Mouse (Mus musculus) heart, embryonic 13.5 days (tissue): ENCODE measurements around the gene Cspg4. TPM values are rescaled to one million over a fixed set of nuclear protein-coding genes. Genes with fewer than 3 reads are reported as not detected.

Source experiments
- ATAC-seq: fragments of 200-750 bp; cut with Nextera tagmentation; 2 replicates; pipeline ENCODE4 v1.8.0; 2017; ENCODE audit warnings: moderate TSS enrichment; ENCODE audit not compliant: insufficient number of reproducible peaks, low FRiP score, low TSS enrichment; ENCODE audit errors: extremely low read depth
- H3K27ac ChIP-seq: fragments of 300-500 bp; sonication (generic); replicated peaks from 2 replicates; pipeline ENCODE4 v1.5.1; 2015; ENCODE audit warnings: moderate library complexity, mild to moderate bottlenecking, inconsistent platforms
- H3K27me3 ChIP-seq: fragments of 300-500 bp; sonication (generic); replicated peaks from 2 replicates; pipeline ENCODE4 v1.6.1; 2015; ENCODE audit warnings: mild to moderate bottlenecking, inconsistent platforms
- H3K36me3 ChIP-seq: fragments of 300-500 bp; sonication (generic); 2 replicates; pipeline ENCODE4 v1.6.1; 2015; ENCODE audit warnings: mild to moderate bottlenecking, inconsistent platforms
- H3K4me1 ChIP-seq: fragments of 300-500 bp; sonication (generic); 2 replicates; pipeline ENCODE4 v1.6.1; 2015; ENCODE audit warnings: inconsistent platforms
- H3K4me2 ChIP-seq: fragments of 300-500 bp; sonication (generic); 2 replicates; pipeline ENCODE4 v1.6.1; 2015; ENCODE audit warnings: inconsistent platforms, mild to moderate bottlenecking, moderate library complexity
- H3K4me3 ChIP-seq: fragments of 300-500 bp; sonication (generic); 2 replicates; pipeline ENCODE4 v1.5.1; 2015; ENCODE audit warnings: moderate library complexity, mild to moderate bottlenecking, inconsistent platforms
- H3K9ac ChIP-seq: fragments of 300-500 bp; sonication (generic); 2 replicates; pipeline ENCODE4 v1.6.1; 2015; ENCODE audit warnings: inconsistent platforms, mild to moderate bottlenecking, moderate library complexity
- H3K9me3 ChIP-seq: fragments of 300-500 bp; sonication (generic); 2 replicates; pipeline ENCODE4 v1.6.1; 2016; ENCODE audit warnings: inconsistent platforms
- WGBS: fragments of 180-500 bp; shearing (Covaris S2); methylation state at CpG from one replicate; pipeline ENCODE4 v1.1.7; 2015; ENCODE audit warnings: mixed read lengths; 5-methylcytosine and 5-hydroxymethylcytosine counted together
- polyA plus RNA-seq: library from polyadenylated mRNA; unstranded; fragments of >200 nt; fragmentation: Nextera tagmentation; extraction: Ambion mirVana; gene quantifications from 2 replicates; pipeline ENCODE4 v1.2.1, GENCODE M21; 2015

The Cspg4 gene
- polyA plus RNA-seq, 1 experiment from 2014 or later = 24.2 TPM

DNA sequence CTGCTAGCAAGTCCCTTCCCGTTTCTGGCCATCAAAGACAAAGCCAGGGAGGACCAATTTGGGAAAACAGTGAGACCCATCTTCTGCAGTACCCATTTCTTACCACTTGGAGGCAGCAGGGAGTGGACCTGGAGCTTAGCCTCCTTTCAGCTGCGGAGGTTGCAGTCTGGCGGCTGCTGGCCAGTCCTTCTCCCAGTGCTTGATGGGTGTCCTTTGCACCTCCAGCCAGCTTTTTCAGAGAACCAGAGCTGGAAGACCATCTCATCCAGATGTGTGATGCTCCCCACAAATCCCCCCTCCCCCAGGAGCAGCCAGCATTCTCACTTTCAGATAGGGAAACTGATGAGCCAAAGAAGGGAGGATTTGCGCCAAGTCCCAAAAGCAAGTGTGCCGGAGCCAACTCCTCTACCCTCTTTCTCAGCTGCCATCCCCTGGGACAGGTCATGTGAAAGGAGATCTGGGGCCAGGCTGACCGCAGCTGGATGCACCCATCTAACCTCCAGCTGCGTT lies 21.1 kb upstream of the Cspg4 start:
- H3K27me3 ChIP-seq = peaks cover 46% of the 10 kb centered on the region
- H3K4me1 ChIP-seq = peaks cover 26% of the 10 kb centered on the region
- no peaks in the 10 kb centered on the region for H3K9me3 ChIP-seq
- 29% methylated on average over 7 of the region's 7 CpGs for WGBS
- H3K27ac ChIP-seq = no peak overlapping the region
- no peak overlapping the region for H3K4me3 ChIP-seq
- no peak for ATAC-seq
- no peak overlapping the region for H3K9ac ChIP-seq
- H3K36me3 ChIP-seq = no peaks in the 10 kb centered on the region
- no peak overlapping the region for H3K4me2 ChIP-seq

DNA sequence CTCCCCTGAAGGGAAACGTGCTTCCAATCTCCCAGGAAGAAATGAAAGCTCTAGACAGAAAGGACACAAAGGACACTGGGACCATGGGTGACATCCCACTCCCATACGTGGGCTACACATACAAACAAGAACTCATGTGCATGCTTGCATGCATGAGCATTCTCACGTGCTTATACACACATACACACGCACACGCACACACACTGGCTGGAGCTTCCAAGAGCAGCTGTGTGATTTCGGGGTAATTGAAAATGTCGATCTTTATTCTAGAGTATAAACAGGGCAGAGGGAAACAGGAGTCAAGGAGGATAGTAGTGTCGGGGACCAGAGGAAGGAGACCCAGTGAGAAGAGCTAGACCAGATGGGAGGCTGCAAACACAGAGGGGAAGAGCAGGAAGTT lies 20.2 kb upstream of the Cspg4 start:
- WGBS = 65% methylated on average over 8 of the region's 8 CpGs
- no peak overlapping the region for H3K9ac ChIP-seq

DNA sequence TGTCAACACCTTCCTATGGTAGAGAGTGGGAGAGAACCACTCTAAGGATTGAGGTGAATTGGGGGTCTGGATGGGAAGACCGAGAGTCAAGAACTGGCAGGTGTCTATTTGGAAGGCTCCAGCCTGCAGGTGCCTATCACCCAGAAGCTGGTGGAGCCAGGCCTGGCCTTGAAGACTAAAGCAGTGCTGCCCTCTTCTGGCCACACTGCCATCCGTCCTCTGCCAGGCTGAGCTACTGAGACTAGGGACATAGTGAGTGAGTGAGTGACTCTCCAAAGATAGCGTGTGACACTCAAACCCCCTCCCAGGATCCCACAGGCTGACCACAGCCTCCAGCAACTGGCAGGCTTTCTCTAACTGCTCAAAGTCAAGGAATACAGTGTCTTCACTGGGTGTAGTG lies 17.3 kb upstream of the Cspg4 start:
- ATAC-seq = no peak
- Histone ChIP-seq H3K9ac (no peak overlapping the region), H3K9me3 (no peaks in the 10 kb centered on the region), H3K36me3 (no peaks in the 10 kb centered on the region), H3K4me3 (no peak overlapping the region), H3K4me2 (no peak overlapping the region), H3K4me1 (peaks cover 33% of the 10 kb centered on the region), H3K27me3 (peaks cover 32% of the 10 kb centered on the region), H3K27ac (no peak overlapping the region)
- 18% methylated on average over 3 of the region's 3 CpGs for WGBS

More for the DNA sequence above, 20.2 kb upstream of the Cspg4 start:
- H3K4me3 ChIP-seq = no peak overlapping the region
- peaks cover 22% of the 10 kb centered on the region for H3K4me1 ChIP-seq
- peaks cover 42% of the 10 kb centered on the region for H3K27me3 ChIP-seq
- no peak for ATAC-seq
- no peak overlapping the region for H3K27ac ChIP-seq
- H3K4me2 ChIP-seq = no peak overlapping the region
- no peaks in the 10 kb centered on the region for H3K36me3 ChIP-seq
- H3K9me3 ChIP-seq = no peaks in the 10 kb centered on the region

DNA sequence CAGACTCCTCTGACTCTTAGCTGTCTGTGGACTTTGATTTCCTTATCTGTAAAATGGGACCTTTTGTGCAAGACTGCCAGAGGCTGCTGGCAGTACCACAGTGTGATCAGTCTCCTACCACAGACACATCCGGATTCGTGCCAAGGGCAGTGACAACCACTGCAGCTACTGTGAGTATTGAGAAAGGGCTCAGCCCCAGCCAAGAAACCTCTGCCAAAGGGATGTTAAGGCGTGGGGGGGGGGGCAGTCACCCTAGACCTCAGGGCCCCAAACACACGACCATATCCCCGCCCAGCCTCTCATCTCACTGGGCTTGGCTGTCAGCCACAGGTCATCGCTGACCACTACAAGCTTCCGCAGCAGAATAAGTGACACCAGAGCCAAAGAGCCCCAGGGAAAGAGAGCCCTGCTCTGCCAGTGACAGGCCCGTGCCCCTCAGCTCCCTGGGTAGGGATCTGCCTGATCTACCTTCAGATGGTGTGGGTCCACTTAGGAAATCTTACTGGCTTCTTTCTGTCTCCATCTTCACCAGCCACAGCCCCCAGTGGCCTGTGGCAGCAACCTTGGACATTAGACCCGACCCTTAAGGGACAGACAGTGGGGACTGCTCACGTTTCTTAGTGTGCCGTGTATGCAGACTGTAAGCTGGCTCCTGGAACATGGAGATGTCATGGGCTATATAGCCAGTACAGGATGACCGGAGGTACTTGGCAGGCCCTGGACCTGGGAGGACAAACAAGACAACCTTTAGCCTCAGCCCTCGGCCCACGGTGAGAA lies 14.5 kb upstream of the Cspg4 start:
- Histone ChIP-seq H3K9me3 (no peaks in the 10 kb centered on the region), H3K27ac (no peak overlapping the region; the same call in 1 of the 2 replicates), H3K4me3 (no peak overlapping the region), H3K4me2 (no peak overlapping the region), H3K9ac (peak overlapping the region; percentile 54), H3K36me3 (no peaks in the 10 kb centered on the region), H3K27me3 (peaks cover 22% of the 10 kb centered on the region), H3K4me1 (peaks cover 35% of the 10 kb centered on the region)
- ATAC-seq = no peak
- WGBS = 62% methylated on average over 14 of the region's 14 CpGs

GRCm38 (mm10) chr9:56850905-56851252 lies 14.0 kb upstream of the Cspg4 start:
- Histone ChIP-seq H3K9ac (peak overlapping the region; percentile 54), H3K4me2 (no peak overlapping the region), H3K9me3 (no peaks in the 10 kb centered on the region), H3K27ac (no peak overlapping the region; the same call in 1 of the 2 replicates), H3K27me3 (peaks cover 19% of the 10 kb centered on the region), H3K4me1 (peaks cover 35% of the 10 kb centered on the region), H3K36me3 (no peaks in the 10 kb centered on the region), H3K4me3 (no peak overlapping the region)
- 70% methylated on average over 4 of the region's 4 CpGs for WGBS
- ATAC-seq = no peak

DNA sequence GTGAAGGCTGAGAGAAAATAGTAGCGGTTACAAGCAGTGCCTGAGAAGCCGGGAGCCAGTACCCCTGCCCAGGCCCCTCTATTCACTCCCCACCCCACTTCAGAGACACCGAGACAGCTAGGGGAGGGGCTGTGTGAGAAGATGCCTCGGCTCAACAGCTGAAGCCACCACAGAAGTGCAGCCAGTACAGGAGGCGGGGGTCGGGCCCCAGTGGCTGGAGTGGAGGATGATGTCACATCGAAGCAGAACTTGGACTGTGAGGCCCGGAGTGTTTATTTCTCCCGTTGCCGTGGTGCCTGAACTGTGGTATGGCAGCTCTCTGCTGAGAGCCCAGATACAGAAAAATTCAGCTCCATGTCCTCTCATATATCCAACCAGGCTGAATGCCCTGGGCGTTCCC lies 13.1 kb upstream of the Cspg4 start:
- ATAC-seq = peak; percentile 35
- H3K4me2 ChIP-seq = peak overlapping the region; percentile 40
- 19% methylated on average over 11 of the region's 11 CpGs for WGBS
- no peaks in the 10 kb centered on the region for H3K36me3 ChIP-seq
- peak overlapping the region; percentile 16 for H3K9ac ChIP-seq
- no peaks in the 10 kb centered on the region for H3K9me3 ChIP-seq
- H3K27me3 ChIP-seq = peaks cover 10% of the 10 kb centered on the region
- H3K4me1 ChIP-seq = peaks cover 37% of the 10 kb centered on the region
- peak overlapping the region; percentile 75 for H3K27ac ChIP-seq
- no peak overlapping the region for H3K4me3 ChIP-seq

- Histone ChIP-seq H3K4me2 (no peak overlapping the region), H3K4me3 (no peak overlapping the region)
- no peak for ATAC-seq
These were observed 7.4 kb upstream of the Cspg4 start for GRCm38 (mm10) chr9:56857463-56857862.

GRCm38 (mm10) chr9:56860035-56860434 lies 4.8 kb upstream of the Cspg4 start:
- Histone ChIP-seq H3K27me3 (peaks cover 28% of the 10 kb centered on the region), H3K36me3 (no peaks in the 10 kb centered on the region), H3K27ac (no peak overlapping the region), H3K4me3 (no peak overlapping the region), H3K4me2 (no peak overlapping the region), H3K9me3 (no peaks in the 10 kb centered on the region), H3K4me1 (peaks cover 44% of the 10 kb centered on the region), H3K9ac (no peak overlapping the region)
- no peak for ATAC-seq
- 45% methylated on average over 3 of the region's 3 CpGs for whole genome bisulfite sequencing

More at GRCm38 (mm10) chr9:56857463-56857862, 7.4 kb upstream of the Cspg4 start:
- H3K9ac ChIP-seq = no peak overlapping the region
- H3K4me1 ChIP-seq = peaks cover 36% of the 10 kb centered on the region
- no peaks in the 10 kb centered on the region for H3K36me3 ChIP-seq
- 34% methylated on average over 3 of the region's 3 CpGs for WGBS
- no peak overlapping the region for H3K27ac ChIP-seq
- peaks cover 17% of the 10 kb centered on the region for H3K27me3 ChIP-seq
- H3K9me3 ChIP-seq = no peaks in the 10 kb centered on the region

DNA sequence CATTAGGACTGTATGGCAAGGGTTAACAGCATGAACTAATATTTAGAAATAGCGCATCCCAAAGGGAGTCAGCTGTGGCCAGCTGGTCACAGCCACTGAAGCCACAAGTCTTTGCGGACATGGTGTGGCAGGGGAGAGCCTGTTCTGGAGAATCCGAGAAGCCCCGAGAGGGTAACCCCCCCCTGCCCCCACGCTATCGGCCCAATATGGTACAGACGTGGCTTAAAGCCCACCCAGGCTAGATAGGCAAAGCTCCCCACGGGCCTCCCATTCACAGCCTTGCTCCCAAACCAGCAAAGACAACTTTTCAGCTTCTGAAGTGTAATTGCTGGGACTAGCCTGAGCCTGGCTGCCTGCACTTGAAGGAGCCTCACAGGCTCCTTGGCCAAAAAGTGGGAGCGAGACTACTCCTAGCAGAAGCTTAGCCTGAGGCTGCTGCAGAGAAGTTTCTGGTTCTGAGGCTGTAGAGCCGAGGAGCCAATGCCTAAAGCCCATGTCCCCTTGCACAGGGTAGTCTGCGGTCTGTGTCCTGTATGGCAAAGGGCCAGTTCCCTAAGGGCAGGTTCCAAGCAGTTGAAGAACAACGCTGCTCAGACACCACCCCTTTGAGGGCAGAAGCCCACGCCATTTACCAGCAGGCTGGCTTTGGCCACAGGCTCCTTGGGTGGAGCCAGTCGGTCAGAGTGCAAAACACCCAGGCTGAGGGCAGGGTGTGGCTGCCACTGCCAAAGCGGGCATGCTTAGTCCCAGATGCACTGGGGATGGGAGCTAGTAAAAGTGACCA lies 4.2 kb upstream of the Cspg4 start:
- Histone ChIP-seq H3K4me1 (peaks cover 50% of the 10 kb centered on the region), H3K27me3 (peaks cover 29% of the 10 kb centered on the region), H3K36me3 (no peaks in the 10 kb centered on the region), H3K9me3 (no peaks in the 10 kb centered on the region), H3K27ac (no peak overlapping the region), H3K4me3 (no peak overlapping the region), H3K4me2 (no peak overlapping the region), H3K9ac (peak overlapping the region; percentile 5; the same call in 1 of the 2 replicates)
- 45% methylated on average over 15 of the region's 15 CpGs for WGBS
- ATAC-seq = no peak

- H3K27ac ChIP-seq = no peak overlapping the region
- 75% methylated on average over 2 of the region's 2 CpGs for WGBS
- H3K4me1 ChIP-seq = peaks cover 63% of the 10 kb centered on the region
- no peak for ATAC-seq
- no peaks in the 10 kb centered on the region for H3K36me3 ChIP-seq
- H3K27me3 ChIP-seq = peaks cover 31% of the 10 kb centered on the region
- no peak overlapping the region for H3K4me2 ChIP-seq
- no peaks in the 10 kb centered on the region for H3K9me3 ChIP-seq
- no peak overlapping the region for H3K9ac ChIP-seq
- H3K4me3 ChIP-seq = no peak overlapping the region
These were observed 2.0 kb upstream of the Cspg4 start for GRCm38 (mm10) chr9:56862863-56863262.

DNA sequence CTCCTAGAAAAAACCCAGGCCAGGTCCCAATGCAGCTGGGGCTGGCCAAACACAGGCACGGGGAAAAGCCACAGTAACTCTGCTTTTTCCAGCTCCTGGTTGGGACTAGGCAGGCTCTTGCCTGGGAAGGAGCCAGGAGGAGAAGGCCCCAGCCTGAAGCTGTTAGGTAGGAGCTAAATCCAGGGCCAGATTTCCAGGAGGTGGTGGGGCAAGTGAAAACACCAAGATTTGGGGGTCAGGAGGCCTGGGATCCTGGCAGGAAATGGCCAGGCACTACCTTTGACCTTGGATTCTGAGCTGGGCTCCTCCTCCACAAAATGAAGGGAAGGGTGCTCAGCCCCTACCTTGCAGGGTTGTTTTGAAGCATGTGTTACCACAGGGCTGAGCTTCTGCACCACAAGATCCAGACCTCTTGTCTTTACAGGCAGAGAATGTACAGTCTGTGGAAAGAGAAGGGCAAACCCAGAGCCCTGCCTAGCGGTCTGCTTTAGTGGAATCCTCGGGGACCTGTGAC lies 560 bp upstream of the Cspg4 start, which contains the start of gene Odf3l1:
Gene Odf3l1, minus strand, starts transcription at position 464 of the 514 bp plus-strand sequence.
- no peaks in the 10 kb centered on the region for H3K36me3 ChIP-seq
- no peaks in the 10 kb centered on the region for H3K9me3 ChIP-seq
- peak within 1 kb of the TSS; percentile 80 for H3K4me2 ChIP-seq
- 8% methylated on average over 3 of the region's 3 CpGs for WGBS
- peak within 1 kb of the TSS; percentile 92 for H3K9ac ChIP-seq
- no peak for ATAC-seq
- peak within 1 kb of the TSS; percentile 76 for H3K4me3 ChIP-seq
- H3K27ac ChIP-seq = peak within 1 kb of the TSS; percentile 94
- peaks cover 77% of the 10 kb centered on the region for H3K4me1 ChIP-seq
- peaks cover 27% of the 10 kb centered on the region for H3K27me3 ChIP-seq
